Mouse (Mus musculus) ES-E14 (cell line): ENCODE measurements at regions not wholly inside any gene's neighbourhood (a gene's known extent, or its start where the extent isn't known, plus 50 kb on each side); places are given as distances from the start of the nearest gene placed in this dataset.

Experiments
- CHD2 ChIP-seq: IDR thresholded peaks from 2 replicates; pipeline ENCODE4 v1.6.1; 2014; ENCODE audit warnings: mild to moderate bottlenecking, low read depth, low read length, inconsistent platforms
- HCFC1 ChIP-seq: IDR thresholded peaks from 2 replicates; pipeline ENCODE4 v1.6.1; 2012; ENCODE audit warnings: low read length, inconsistent platforms, borderline replicate concordance; ENCODE audit not compliant: insufficient read depth
- MAFK ChIP-seq: IDR thresholded peaks from 2 replicates; pipeline ENCODE4 v1.6.1; 2014; ENCODE audit warnings: mild to moderate bottlenecking, low read depth, low read length, inconsistent platforms; ENCODE audit not compliant: insufficient read depth
- ZC3H11A ChIP-seq: IDR thresholded peaks from 2 replicates; pipeline ENCODE4 v1.6.1; 2012; ENCODE audit warnings: low read depth, mild to moderate bottlenecking, inconsistent platforms, low read length, borderline replicate concordance
- ZNF384 ChIP-seq: IDR thresholded peaks from 2 replicates; pipeline ENCODE4 v1.6.1; 2012; ENCODE audit warnings: low read depth, low read length, inconsistent platforms

GRCm38 (mm10) chr5:118838421-118838820, 277.9 kb downstream of the Med13l start:
- TF ChIP-seq ZNF384: no peak
- no peak for TF ChIP-seq CHD2
- no peak for TF ChIP-seq MAFK
- TF ChIP-seq ZC3H11A: no peak
- no peak for TF ChIP-seq HCFC1
